Mouse (Mus musculus) brain, embryonic 14.5 days (tissue): Measurements from ENCODE around the gene Gm5269.

ENCODE experiments used
- CTCF ChIP-seq: fragments of 200-500 bp; IDR thresholded peaks from 2 replicates; pipeline ENCODE4 v1.5.1; 2012; ENCODE audit warnings: inconsistent platforms, mild to moderate bottlenecking, moderate library complexity, borderline replicate concordance; ENCODE audit not compliant: insufficient read depth, insufficient read length; ENCODE audit errors: extremely low read depth
- POLR2A ChIP-seq: fragments of 200-500 bp; IDR thresholded peaks from 2 replicates; pipeline ENCODE4 v1.6.1; 2012; ENCODE audit warnings: mild to moderate bottlenecking, inconsistent platforms, borderline replicate concordance; ENCODE audit not compliant: poor library complexity, insufficient read depth, insufficient read length, severe bottlenecking; ENCODE audit errors: extremely low read depth

GRCm38 (mm10) chr1:45873250-45873649, 16.8 kb downstream of the Gm5269 start:
- TF ChIP-seq CTCF: no peak
- TF ChIP-seq POLR2A: no peak
